Mouse (Mus musculus) bone marrow macrophage, adult 2 months (primary cell): Measurements from ENCODE around the gene Lpgat1.

Source experiments
- CTCF ChIP-seq: IDR thresholded peaks from 2 replicates; pipeline ENCODE4 v1.5.1; 2012; ENCODE audit warnings: low read depth, mild to moderate bottlenecking, low read length, moderate library complexity
- POLR2A ChIP-seq: IDR thresholded peaks from 2 replicates; pipeline ENCODE4 v1.6.1; 2012; ENCODE audit warnings: mild to moderate bottlenecking, low read depth, low read length, borderline replicate concordance

- TF ChIP-seq CTCF (no peak), POLR2A (no peak)
Measured at GRCm38 (mm10) chr1:191833396-191833795, 115.8 kb downstream of the Lpgat1 start.
